Mouse (Mus musculus): ENCODE measurements at regions not wholly inside any gene's neighbourhood (a gene's known extent, or its start where the extent isn't known, plus 50 kb on each side); places are given as distances from the start of the nearest gene placed in this dataset.

DNA sequence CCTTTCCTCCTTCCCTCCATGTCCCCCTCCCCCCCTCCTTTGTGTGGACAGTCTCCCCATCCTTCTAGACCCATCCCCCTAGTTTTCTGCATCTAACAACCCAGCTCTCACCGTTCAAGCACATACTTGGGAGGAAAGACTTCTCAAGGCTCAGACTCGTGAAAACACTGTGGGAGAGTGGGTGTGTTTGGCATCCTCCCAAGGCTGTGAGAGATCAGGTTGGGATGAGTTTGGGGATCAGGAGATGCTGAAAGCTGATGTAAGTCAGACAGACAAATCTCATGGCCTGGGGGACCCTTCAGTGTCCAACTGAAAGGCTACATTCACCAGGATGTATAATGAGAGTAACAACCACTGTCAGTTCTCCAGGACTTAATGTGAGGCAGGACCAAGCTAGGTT is 82.1 kb downstream of the Il9r start:
- no peak for DNase-seq (ENCODE audit: low read depth, low spot score)
- H3K4me1 ChIP-seq (ENCODE audit: control insufficient read depth in 1 of 2, insufficient read depth in 2 of 2, low read length in 2 of 2) = no peaks in the 10 kb centered on the region
- H3K4me3 ChIP-seq (ENCODE audit: control insufficient read depth in 1 of 2, insufficient read depth in 1 of 2, low read depth in 2 of 2, low read length in 2 of 2) = no peak overlapping the region
- H3K79me2 ChIP-seq (ENCODE audit: control insufficient read depth, insufficient read depth, low read length, poor library complexity) = no peaks in the 10 kb centered on the region
- TF ChIP-seq POLR2A (IDR thresholded peaks at IDR 0.05; ENCODE audit: control insufficient read depth in 1 of 2, insufficient read depth in 1 of 2, low read depth in 1 of 2, low read length in 2 of 2, poor library complexity in 1 of 2) (no peak), POLR2AphosphoS2 (IDR thresholded peaks at IDR 0.05; ENCODE audit: low read length) (no peak), MYB (IDR thresholded peaks at IDR 0.05; ENCODE audit: low read depth, low read length) (no peak), TBP (IDR thresholded peaks at IDR 0.05; ENCODE audit: low read depth, low read length) (no peak), MAZ (IDR thresholded peaks at IDR 0.05; ENCODE audit: low read depth, low read length) (no peak), UBTF (IDR thresholded peaks at IDR 0.05; ENCODE audit: borderline replicate concordance, insufficient read depth, low read depth, low read length) (no peak), CTCF (IDR thresholded peaks at IDR 0.05 in 2 of 3, conservative IDR thresholded peaks at IDR 0.05 in 1 of 3; ENCODE audit: control insufficient read depth in 1 of 3, insufficient read depth in 1 of 3, low read depth in 2 of 3, low read length in 3 of 3, poor library complexity in 1 of 3, severe bottlenecking in 1 of 3) (no peak), USF1 (IDR thresholded peaks at IDR 0.05; ENCODE audit: low read depth, low read length) (no peak), ZKSCAN1 (IDR thresholded peaks at IDR 0.05; ENCODE audit: low read depth, low read length) (no peak), JUND (IDR thresholded peaks at IDR 0.05; ENCODE audit: low read depth, low read length) (no peak), GABPA (IDR thresholded peaks at IDR 0.05; ENCODE audit: low read depth, low read length) (no peak), EP300 (IDR thresholded peaks at IDR 0.05; ENCODE audit: low read depth in 1 of 2, low read length in 2 of 2) (no peak), KAT2A (conservative IDR thresholded peaks at IDR 0.05; ENCODE audit: low read depth, low read length) (no peak), GATA1 (IDR thresholded peaks at IDR 0.05; ENCODE audit: low read depth, low read length) (no peak)
- peaks cover 0 to 10% of the 10 kb centered on the region in 2 experiments; a peak in 2 of 4 replicates for H3K27me3 ChIP-seq (ENCODE audit: control insufficient read depth in 1 of 2, insufficient read depth in 2 of 2, low read length in 2 of 2)
- no peaks in the 10 kb centered on the region for H3K36me3 ChIP-seq (ENCODE audit: control insufficient read depth in 1 of 2, insufficient read depth in 2 of 2, low read length in 2 of 2)
- H3K9me3 ChIP-seq (replicated peaks; ENCODE audit: insufficient read depth, low read length) = no peaks in the 10 kb centered on the region
- no peak overlapping the region for H3K27ac ChIP-seq (ENCODE audit: control insufficient read depth, low read depth, low read length)
- H3K9ac ChIP-seq (ENCODE audit: control insufficient read depth, low read depth, low read length, poor library complexity, severe bottlenecking) = no peak overlapping the region

DNA sequence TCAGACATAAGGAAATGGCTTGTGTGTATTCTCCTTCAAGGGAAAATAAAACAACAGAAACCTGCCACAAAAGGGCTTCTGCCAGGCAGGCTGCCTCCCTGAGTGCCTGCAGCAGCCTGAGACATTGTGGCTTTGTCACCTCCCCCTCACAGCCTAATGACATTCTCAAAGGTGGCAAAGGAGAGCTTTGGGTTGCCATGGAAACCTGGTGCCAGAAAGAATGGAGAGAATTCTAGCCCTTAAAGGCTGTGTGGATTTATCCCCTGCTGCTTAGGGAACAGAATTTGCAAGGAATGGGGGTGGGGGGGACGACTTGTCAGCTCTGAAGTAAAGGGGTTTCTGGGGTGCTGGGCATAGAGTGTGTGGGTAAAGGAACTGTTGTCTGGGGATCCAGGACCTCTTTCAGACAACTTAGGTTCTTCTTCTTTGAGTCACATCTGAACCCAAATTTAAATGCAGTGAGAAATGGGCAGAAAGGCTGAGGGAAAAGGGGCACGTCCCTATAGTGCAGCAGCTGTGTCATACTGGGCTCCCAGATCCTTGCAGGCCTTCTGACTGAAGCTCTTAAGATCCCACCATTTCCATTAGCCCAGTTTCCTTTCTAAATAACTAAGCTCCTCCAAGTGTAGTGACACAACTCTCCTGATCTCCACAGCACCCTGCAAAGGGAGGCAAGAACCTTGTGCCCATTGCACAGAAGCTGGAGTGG is 86.8 kb downstream of the Il9r start:
- no peaks in the 10 kb centered on the region for H3K79me2 ChIP-seq (ENCODE audit: control insufficient read depth, insufficient read depth, low read length, poor library complexity)
- no peak overlapping the region for H3K9ac ChIP-seq (ENCODE audit: control insufficient read depth, low read depth, low read length, poor library complexity, severe bottlenecking)
- DNase-seq (ENCODE audit: low read depth, low spot score) = no peak

More for the DNA sequence above, 86.8 kb downstream of the Il9r start:
- Histone ChIP-seq H3K9me3 (replicated peaks; ENCODE audit: insufficient read depth, low read length) (no peaks in the 10 kb centered on the region), H3K27ac (ENCODE audit: control insufficient read depth, low read depth, low read length) (no peak overlapping the region), H3K4me1 (ENCODE audit: control insufficient read depth in 1 of 2, insufficient read depth in 2 of 2, low read length in 2 of 2) (no peaks in the 10 kb centered on the region), H3K4me3 (ENCODE audit: control insufficient read depth in 1 of 2, insufficient read depth in 1 of 2, low read depth in 2 of 2, low read length in 2 of 2) (no peak overlapping the region), H3K27me3 (ENCODE audit: control insufficient read depth in 1 of 2, insufficient read depth in 2 of 2, low read length in 2 of 2) (peaks cover 0 to 14% of the 10 kb centered on the region in 2 experiments; a peak in 3 of 4 replicates), H3K36me3 (ENCODE audit: control insufficient read depth in 1 of 2, insufficient read depth in 2 of 2, low read length in 2 of 2) (no peaks in the 10 kb centered on the region)
- TF ChIP-seq SIN3A (IDR thresholded peaks at IDR 0.05; ENCODE audit: low read length) (no peak), BHLHE40 (IDR thresholded peaks at IDR 0.05; ENCODE audit: borderline replicate concordance, low read depth, low read length) (no peak), POLR2AphosphoS5 (IDR thresholded peaks at IDR 0.05; ENCODE audit: borderline replicate concordance, low read depth, low read length) (no peak), NELFE (IDR thresholded peaks at IDR 0.05; ENCODE audit: low read depth, low read length) (no peak)
